Mouse (Mus musculus) Patski (cell line): Measurements from ENCODE around the gene Exo1. TPM values are rescaled to one million over a fixed set of nuclear protein-coding genes. Genes with fewer than 3 reads are reported as not detected.

Experiments used
- ATAC-seq: fragments of 100-300 bp; one replicate; pipeline ENCODE4 v1.8.0; 2021
- CTCF ChIA-PET: fragments of 350-600 bp; sonication (Branson Sonifier 250); formaldehyde crosslinking; loops from one replicate; lab custom pipeline; 2022; ENCODE audit warnings: inconsistent platforms; lab: Charles Lee
- POLR2A ChIA-PET: fragments of 350-600 bp; sonication (Branson Sonifier 250); formaldehyde crosslinking; loops from one replicate; lab custom pipeline; 2022; ENCODE audit warnings: antibody characterized with exemption, inconsistent platforms; lab: Charles Lee
- DNase-seq: peaks from one replicate; pipeline ENCODE4 v3.0.0-alpha.2; 2011; ENCODE audit warnings: low read depth, low spot score
- H3K27me3 ChIP-seq: fragments of 371-371 bp; one replicate; pipeline ENCODE4 v1.5.1; 2021
- CTCF ChIP-seq: fragments of 100-300 bp; IDR thresholded peaks from one replicate; pipeline ENCODE4 v1.5.1; 2021
- in situ Hi-C: fragments of 300-500 bp; cut with MboI; formaldehyde crosslinking; loops from 3 replicates; pipeline ENCODE4 v1.11.1; 2018; ENCODE audit warnings: low pct_unique_long_range_greater_than_20kb, mixed read lengths
- polyA plus RNA-seq: library from polyadenylated mRNA; unstranded; gene quantifications from one replicate; pipeline ENCODE4 v1.2.3, GENCODE M21; 2021

Exo1 gene
- 18.3 TPM for polyA plus RNA-seq

DNA sequence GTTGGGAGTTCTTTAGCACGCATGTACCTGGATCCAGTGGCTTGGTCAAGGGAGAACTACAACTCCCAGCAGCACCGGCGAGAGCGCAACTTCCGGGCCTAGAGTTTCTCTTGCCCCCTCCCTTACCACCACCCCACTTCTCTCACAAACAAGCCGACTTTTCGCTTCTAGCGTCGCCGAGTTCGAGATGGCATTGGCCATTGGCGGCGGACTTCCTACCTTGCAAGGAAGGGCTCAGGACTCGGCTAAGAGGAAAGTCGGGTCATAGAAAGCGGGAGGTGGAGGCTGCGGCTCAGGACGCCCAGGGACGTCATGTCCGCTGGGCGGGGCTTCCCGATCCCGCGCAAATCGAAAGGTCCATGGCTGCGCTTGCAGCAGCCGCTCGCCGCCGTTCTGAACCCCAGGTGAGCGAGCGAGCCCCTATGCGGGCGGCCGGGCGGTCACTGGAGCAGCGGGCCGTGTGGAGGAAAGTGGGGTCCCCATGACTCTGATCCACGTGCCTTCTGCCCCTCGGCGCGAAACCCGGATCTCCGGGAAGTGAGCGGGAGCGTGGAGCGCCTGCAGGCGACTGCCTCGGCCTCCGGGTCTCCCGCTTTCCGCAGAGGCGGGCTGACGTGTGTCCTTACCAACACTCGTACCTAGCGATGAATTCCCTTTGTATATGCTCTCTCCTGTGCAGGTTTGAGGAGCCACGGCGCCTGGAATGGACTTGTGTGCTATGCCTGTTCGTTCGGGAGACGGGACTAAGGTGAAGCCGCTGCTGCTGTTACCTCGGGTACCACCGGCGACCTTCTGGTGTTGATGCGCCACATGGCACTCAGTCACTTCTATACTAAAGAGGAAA is at the start of gene Exo1:
Gene Exo1, plus strand, starts transcription at position 129 of the 844 bp plus-strand sequence.
- ChIA-PET POLR2A (no interaction called here), CTCF (no interaction called here)
- DNase-seq (peak; percentile 51), ATAC-seq (peak; percentile 98)
- TF ChIP-seq CTCF: no peak
- H3K27me3 ChIP-seq: no peaks in the 10 kb centered on the region
- in situ Hi-C loops: loop anchor here (5.0 kb wide), 1 partner anchor 188 kb away; the partner anchor contains the start of genes Chml and Opn3

GRCm38 (mm10) chr1:175855515-175855914 is 24.9 kb upstream of the Exo1 start:
- H3K27me3 ChIP-seq: peaks cover 31% of the 10 kb centered on the region
- in situ Hi-C loops: no loop called here
- TF ChIP-seq CTCF: no peak
- DNase-seq: no peak
- POLR2A ChIA-PET: no interaction called here
- CTCF ChIA-PET: no interaction called here
- ATAC-seq: no peak

GRCm38 (mm10) chr1:175867050-175867449 is 13.3 kb upstream of the Exo1 start:
- in situ Hi-C loops: no loop called here
- ATAC-seq (no peak), DNase-seq (no peak)
- no peak for TF ChIP-seq CTCF
- H3K27me3 ChIP-seq: peaks cover 13% of the 10 kb centered on the region
- ChIA-PET POLR2A (no interaction called here), CTCF (interaction anchor here (1.0 kb wide), 1 partner anchor 15 kb away, joined by 3 read pairs; no protein-coding TSS in a partner anchor)

GRCm38 (mm10) chr1:175867558-175867957 is 12.8 kb upstream of the Exo1 start:
- DNase-seq: no peak
- peak; percentile 69 for TF ChIP-seq CTCF
- ChIA-PET CTCF (interaction anchor here (1.0 kb wide), 1 partner anchor 15 kb away, joined by 3 read pairs; no protein-coding TSS in a partner anchor), POLR2A (no interaction called here)
- ATAC-seq: peak; percentile 98
- H3K27me3 ChIP-seq: peaks cover 16% of the 10 kb centered on the region
- in situ Hi-C loops: no loop called here

DNA sequence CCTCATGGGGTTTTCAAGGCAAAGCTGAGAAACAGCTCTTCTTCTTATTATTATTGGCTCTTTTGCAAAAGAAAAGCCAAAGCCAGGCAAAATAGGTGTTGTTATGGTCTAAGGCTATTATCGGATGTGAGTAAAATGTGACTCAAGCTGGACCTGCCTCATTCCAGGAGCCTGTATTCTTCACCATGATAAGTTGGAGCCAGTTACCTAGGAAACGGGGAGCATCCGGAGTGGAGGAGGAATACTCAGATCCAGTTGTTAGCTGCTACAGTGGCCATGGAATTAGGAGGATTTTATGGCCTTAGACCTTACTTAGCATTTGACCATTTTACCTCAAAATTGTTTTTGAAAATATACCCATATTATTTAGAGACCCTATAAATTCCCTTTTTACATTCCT is 9.7 kb upstream of the Exo1 start:
- ATAC-seq (no peak), DNase-seq (no peak)
- ChIA-PET POLR2A (interaction anchor here (0.7 kb wide), 1 partner anchor 12 kb away, joined by 4 read pairs; no protein-coding TSS in a partner anchor), CTCF (interaction anchor here (1.4 kb wide), 1 partner anchor 66 kb away, joined by 3 read pairs; no protein-coding TSS in a partner anchor)
- H3K27me3 ChIP-seq: peaks cover 16% of the 10 kb centered on the region
- TF ChIP-seq CTCF: no peak
- in situ Hi-C loops: no loop called here

GRCm38 (mm10) chr1:175872028-175872816 is 8.2 kb upstream of the Exo1 start:
- peaks cover 16% of the 10 kb centered on the region for H3K27me3 ChIP-seq
- no peak for TF ChIP-seq CTCF
- ChIA-PET POLR2A (no interaction called here), CTCF (no interaction called here)
- in situ Hi-C loops: no loop called here
- DNase-seq (no peak), ATAC-seq (no peak)

DNA sequence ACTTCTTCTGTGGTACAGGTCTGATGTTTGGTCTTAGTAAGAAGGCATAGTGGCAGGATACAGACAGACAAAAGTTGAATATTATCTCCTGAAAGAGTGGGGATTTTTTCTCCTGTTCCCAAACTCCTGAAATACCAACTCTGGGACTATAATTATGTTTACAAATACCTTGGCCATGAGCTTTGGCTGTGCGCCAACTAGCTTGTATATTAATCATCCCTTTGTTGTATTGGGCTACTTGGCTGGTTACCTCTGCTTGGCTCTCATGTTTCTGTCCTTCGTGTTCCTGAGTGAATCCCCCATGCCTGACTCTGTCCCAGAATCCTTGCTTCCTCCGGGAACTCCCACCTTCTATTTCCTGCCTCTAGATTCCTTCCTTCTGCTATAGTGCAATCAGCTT is 3.0 kb downstream of the Exo1 start:
- ATAC-seq: no peak
- H3K27me3 ChIP-seq: no peaks in the 10 kb centered on the region
- TF ChIP-seq CTCF: no peak
- peak; percentile 15 for DNase-seq
- ChIA-PET CTCF (interaction anchor here (1.3 to 1.4 kb wide), 2 partner anchors 9 to 41 kb away, joined by 4 read pairs; no protein-coding TSS in a partner anchor), POLR2A (interaction anchor here (0.6 kb wide), 1 partner anchor 13 kb away, joined by 4 read pairs; no protein-coding TSS in a partner anchor)
- in situ Hi-C loops: loop anchor here (5.0 kb wide), 1 partner anchor 191 kb away; the partner anchor contains the start of genes Chml and Opn3

DNA sequence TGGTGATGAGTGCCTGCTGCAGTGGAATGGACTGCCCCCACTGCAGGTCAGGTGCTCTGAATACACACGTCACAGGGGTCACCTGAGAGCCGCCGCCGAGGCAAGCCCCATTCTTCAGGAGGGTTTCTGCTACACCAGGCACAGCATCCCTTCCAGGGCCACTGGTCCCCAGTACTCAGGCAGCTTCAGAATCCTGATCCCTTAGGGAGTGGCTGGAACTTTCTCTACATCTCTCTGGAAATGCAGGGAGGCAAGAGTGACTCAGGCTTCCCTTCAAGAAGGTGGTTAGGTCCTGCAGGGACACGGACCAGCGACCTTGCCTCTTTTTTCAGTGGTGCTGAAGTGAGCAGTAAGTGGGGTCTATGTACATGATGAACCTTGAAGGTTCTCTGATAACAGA is 12.9 kb downstream of the Exo1 start:
- CTCF ChIA-PET: interaction anchor here (1.3 to 1.8 kb wide), 2 partner anchors 8 to 23 kb away, joined by 3 to 5 read pairs; no protein-coding TSS in a partner anchor
- POLR2A ChIA-PET: no interaction called here
- in situ Hi-C loops: no loop called here
- no peaks in the 10 kb centered on the region for H3K27me3 ChIP-seq
- ATAC-seq (no peak), DNase-seq (no peak)
- no peak for TF ChIP-seq CTCF

GRCm38 (mm10) chr1:175893726-175894125 is 13.3 kb downstream of the Exo1 start:
- no peak for TF ChIP-seq CTCF
- ATAC-seq (no peak), DNase-seq (no peak)
- CTCF ChIA-PET: interaction anchor here (1.3 to 1.8 kb wide), 2 partner anchors 9 to 22 kb away, joined by 3 to 5 read pairs; no protein-coding TSS in a partner anchor
- no peaks in the 10 kb centered on the region for H3K27me3 ChIP-seq
- POLR2A ChIA-PET: interaction anchor here (1.0 kb wide), 1 partner anchor 9 kb away, joined by 3 read pairs; no protein-coding TSS in a partner anchor
- in situ Hi-C loops: no loop called here

DNA sequence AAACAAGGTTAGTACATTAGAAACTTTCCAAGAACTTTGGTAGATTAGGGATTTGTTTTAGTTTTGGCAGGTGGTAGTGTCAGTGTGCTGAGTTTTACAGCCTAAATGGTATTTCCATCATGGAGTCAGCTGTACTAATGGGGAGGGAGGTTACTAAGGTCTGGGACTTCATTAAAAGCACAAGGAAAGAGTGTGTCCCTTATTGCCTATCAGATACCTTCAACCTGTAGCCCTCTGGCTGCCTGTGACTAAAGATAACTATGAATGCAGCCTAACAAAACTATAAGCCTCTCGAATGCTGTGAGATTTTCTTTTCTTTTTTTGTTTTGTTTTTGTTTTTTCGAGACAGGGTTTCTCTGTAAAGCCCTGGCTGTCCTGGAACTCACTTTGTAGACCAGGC is 30.8 kb downstream of the Exo1 start:
- no peak for DNase-seq
- TF ChIP-seq CTCF: no peak
- no peak for ATAC-seq
- in situ Hi-C loops: no loop called here
- H3K27me3 ChIP-seq: no peaks in the 10 kb centered on the region
- POLR2A ChIA-PET: no interaction called here
- CTCF ChIA-PET: interaction anchor here (1.2 kb wide), 1 partner anchor 13 kb away, joined by 5 read pairs; no protein-coding TSS in a partner anchor
